Mouse (Mus musculus): ENCODE data around the gene Taf4. TPM values are rescaled to one million over a fixed set of nuclear protein-coding genes. Genes with fewer than 3 reads are reported as not detected.

Taf4 gene
- polyA plus RNA-seq, 1 experiment from 2014 or later = 5.2 TPM

DNA sequence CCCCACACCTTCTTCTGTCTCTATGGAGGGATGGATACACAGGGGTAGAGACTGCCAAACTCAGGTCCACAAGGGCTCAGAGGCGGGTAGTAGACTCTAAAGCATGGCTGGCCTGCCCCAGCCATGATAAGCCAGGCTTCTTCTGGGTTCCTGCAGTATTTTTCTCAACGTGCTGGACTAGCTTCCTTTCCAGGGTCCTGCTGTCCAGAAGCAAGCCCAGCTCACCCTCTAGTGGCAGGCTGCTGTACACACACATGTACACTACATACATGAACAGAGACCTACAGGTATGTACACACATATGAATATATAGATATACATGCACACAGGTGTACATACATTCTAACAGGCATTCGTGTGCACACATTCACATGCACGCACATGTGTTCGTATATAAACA is 103.7 kb downstream of the Taf4 start:
- Histone ChIP-seq H3K36me3 (ENCODE audit: control insufficient read depth, insufficient read depth, low read length) (no peaks in the 10 kb centered on the region), H3K27ac (ENCODE audit: low read depth) (no peak overlapping the region), H3K27me3 (replicated peaks; ENCODE audit: control insufficient read depth, insufficient read depth, low read length) (no peaks in the 10 kb centered on the region), H3K9ac (ENCODE audit: low read length) (no peak overlapping the region), H3K4me2 (ENCODE audit: low read length) (no peak overlapping the region), H3K4me1 (replicated peaks; ENCODE audit: control insufficient read depth, insufficient read depth, low read length) (no peaks in the 10 kb centered on the region), H3K4me3 (ENCODE audit: low read depth, low read length) (no peak overlapping the region), H3K9me3 (ENCODE audit: control insufficient read depth, low read length) (no peaks in the 10 kb centered on the region)
- DNase-seq (ENCODE audit: low spot score) (peak; percentile 65), ATAC-seq (replicated peaks; ENCODE audit: low FRiP score, low TSS enrichment, low read depth) (no peak)
- WGBS = 65% methylated on average over 5 of the region's 5 CpGs

DNA sequence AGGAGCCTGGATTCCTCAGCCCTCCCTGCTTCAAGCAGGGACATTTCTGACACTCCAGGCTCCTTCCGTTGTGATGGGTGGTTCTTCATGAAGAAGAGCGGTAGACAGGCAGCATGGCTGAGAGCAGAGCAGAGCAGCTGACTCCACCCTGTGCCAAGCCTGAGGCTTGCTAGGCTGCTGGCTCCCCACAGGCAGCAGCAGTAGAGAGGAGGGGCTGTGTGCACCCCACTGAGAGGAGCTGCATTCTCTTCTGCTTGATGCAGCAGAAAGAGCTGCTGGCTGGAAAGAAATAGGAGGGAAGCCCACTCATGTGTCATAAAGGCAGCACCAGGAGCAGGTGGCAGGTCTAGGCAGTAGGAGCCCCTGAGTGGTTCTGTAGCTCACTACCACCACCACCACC is 106.6 kb downstream of the Taf4 start:
- H3K36me3 ChIP-seq (ENCODE audit: control insufficient read depth, insufficient read depth, low read length) = no peaks in the 10 kb centered on the region
- no peak overlapping the region for H3K9ac ChIP-seq (ENCODE audit: low read length)
- H3K4me2 ChIP-seq (ENCODE audit: low read length) = no peak overlapping the region
- H3K27me3 ChIP-seq (replicated peaks; ENCODE audit: control insufficient read depth, insufficient read depth, low read length) = no peaks in the 10 kb centered on the region
- 14% methylated on average over 2 of the region's 2 CpGs for WGBS
- no peak overlapping the region for H3K27ac ChIP-seq (ENCODE audit: low read depth)
- H3K9me3 ChIP-seq (ENCODE audit: control insufficient read depth, low read length) = no peaks in the 10 kb centered on the region
- ATAC-seq (replicated peaks; ENCODE audit: low FRiP score, low TSS enrichment, low read depth) (no peak), DNase-seq (ENCODE audit: low spot score) (no peak)
- H3K4me1 ChIP-seq (replicated peaks; ENCODE audit: control insufficient read depth, insufficient read depth, low read length) = no peaks in the 10 kb centered on the region
- no peak overlapping the region for H3K4me3 ChIP-seq (ENCODE audit: low read depth, low read length)

DNA sequence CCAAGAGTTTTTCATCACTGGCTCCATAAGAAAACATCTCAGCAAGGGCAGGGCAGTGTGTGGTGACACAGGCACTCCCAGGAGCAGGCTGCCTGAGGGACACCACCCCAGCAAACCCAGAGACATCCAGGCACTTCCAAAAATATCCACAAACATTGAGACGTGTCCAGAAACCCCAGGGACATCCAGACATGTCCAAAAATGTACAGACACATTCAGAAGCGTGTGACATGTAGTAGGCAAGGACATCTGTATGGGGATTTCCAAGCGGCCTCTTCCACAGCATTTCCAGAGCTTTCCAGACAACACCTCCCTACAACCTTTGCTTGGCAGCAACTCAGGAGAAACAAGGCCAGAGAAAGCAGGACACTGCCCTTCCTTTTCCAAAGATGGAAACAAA is 108.8 kb downstream of the Taf4 start:
- no peak overlapping the region for H3K4me2 ChIP-seq (ENCODE audit: low read length)
- H3K4me1 ChIP-seq (replicated peaks; ENCODE audit: control insufficient read depth, insufficient read depth, low read length) = no peaks in the 10 kb centered on the region
- no peak overlapping the region for H3K27ac ChIP-seq (ENCODE audit: low read depth)
- no peak overlapping the region for H3K4me3 ChIP-seq (ENCODE audit: low read depth, low read length)
- ATAC-seq (replicated peaks; ENCODE audit: low FRiP score, low TSS enrichment, low read depth) = no peak
- H3K27me3 ChIP-seq (replicated peaks; ENCODE audit: control insufficient read depth, insufficient read depth, low read length) = no peaks in the 10 kb centered on the region
- no peaks in the 10 kb centered on the region for H3K36me3 ChIP-seq (ENCODE audit: control insufficient read depth, insufficient read depth, low read length)
- no peak for DNase-seq (ENCODE audit: low spot score)
- no peaks in the 10 kb centered on the region for H3K9me3 ChIP-seq (ENCODE audit: control insufficient read depth, low read length)
- WGBS = 79% methylated on average over 3 of the region's 3 CpGs
- H3K9ac ChIP-seq (ENCODE audit: low read length) = no peak overlapping the region

DNA sequence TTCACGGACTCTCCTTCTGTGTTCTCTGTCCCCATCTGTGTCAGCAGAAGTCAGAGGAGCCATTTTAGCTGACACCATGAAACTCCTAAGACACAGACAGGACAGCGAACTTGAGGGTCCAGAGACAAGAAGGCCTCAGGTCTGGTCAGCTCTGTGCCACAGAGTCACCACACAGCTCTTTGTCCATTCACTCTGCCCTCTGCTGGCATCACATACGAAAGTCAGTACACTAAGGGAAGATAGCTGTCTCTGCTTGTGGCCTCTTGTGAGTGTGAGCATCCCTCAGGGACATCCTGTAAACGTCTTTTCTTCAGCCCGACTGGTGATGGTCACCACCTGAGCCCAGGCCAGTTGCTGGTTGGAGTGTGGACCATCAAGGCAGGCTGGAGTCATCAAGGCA is 111.3 kb downstream of the Taf4 start:
- 68% methylated on average over 5 of the region's 5 CpGs for WGBS
- DNase-seq (ENCODE audit: low spot score) = no peak
- no peaks in the 10 kb centered on the region for H3K9me3 ChIP-seq (ENCODE audit: control insufficient read depth, low read length)

DNA sequence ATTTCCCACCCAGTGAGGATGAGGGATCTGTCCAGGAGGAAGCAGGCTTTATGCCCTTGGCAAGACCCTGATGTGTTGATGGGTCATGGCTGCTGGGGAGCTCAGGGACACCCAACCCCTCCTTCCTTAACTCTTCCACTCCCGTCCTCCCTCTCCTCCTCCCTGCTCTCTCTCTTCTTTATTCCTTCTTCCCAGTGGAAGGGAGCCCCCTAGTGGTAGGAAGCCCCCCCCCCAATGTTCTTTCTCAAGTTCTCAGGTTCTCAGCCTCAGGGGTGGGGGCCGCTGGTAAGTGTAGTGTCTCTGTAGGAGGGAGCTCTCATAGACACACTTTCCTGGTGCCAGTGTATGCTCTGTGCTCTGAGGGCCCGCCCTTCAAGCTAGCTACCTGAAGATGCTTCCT is 113.2 kb downstream of the Taf4 start:
- DNase-seq (ENCODE audit: low spot score) (no peak), ATAC-seq (replicated peaks; ENCODE audit: low FRiP score, low TSS enrichment, low read depth) (no peak)
- Histone ChIP-seq H3K27me3 (replicated peaks; ENCODE audit: control insufficient read depth, insufficient read depth, low read length) (no peaks in the 10 kb centered on the region), H3K4me2 (ENCODE audit: low read length) (no peak overlapping the region), H3K4me3 (ENCODE audit: low read depth, low read length) (no peak overlapping the region), H3K27ac (ENCODE audit: low read depth) (no peak overlapping the region), H3K4me1 (replicated peaks; ENCODE audit: control insufficient read depth, insufficient read depth, low read length) (no peaks in the 10 kb centered on the region), H3K9ac (ENCODE audit: low read length) (no peak overlapping the region), H3K36me3 (ENCODE audit: control insufficient read depth, insufficient read depth, low read length) (no peaks in the 10 kb centered on the region), H3K9me3 (ENCODE audit: control insufficient read depth, low read length) (no peaks in the 10 kb centered on the region)
- WGBS = 56% methylated on average over 3 of the region's 3 CpGs

More for the DNA sequence above, 111.3 kb downstream of the Taf4 start:
- Histone ChIP-seq H3K27ac (ENCODE audit: low read depth) (no peak overlapping the region), H3K4me3 (ENCODE audit: low read depth, low read length) (no peak overlapping the region), H3K27me3 (replicated peaks; ENCODE audit: control insufficient read depth, insufficient read depth, low read length) (no peaks in the 10 kb centered on the region), H3K4me2 (ENCODE audit: low read length) (no peak overlapping the region), H3K9ac (ENCODE audit: low read length) (no peak overlapping the region), H3K36me3 (ENCODE audit: control insufficient read depth, insufficient read depth, low read length) (no peaks in the 10 kb centered on the region), H3K4me1 (replicated peaks; ENCODE audit: control insufficient read depth, insufficient read depth, low read length) (no peaks in the 10 kb centered on the region)
- ATAC-seq (replicated peaks; ENCODE audit: low FRiP score, low TSS enrichment, low read depth) = no peak

DNA sequence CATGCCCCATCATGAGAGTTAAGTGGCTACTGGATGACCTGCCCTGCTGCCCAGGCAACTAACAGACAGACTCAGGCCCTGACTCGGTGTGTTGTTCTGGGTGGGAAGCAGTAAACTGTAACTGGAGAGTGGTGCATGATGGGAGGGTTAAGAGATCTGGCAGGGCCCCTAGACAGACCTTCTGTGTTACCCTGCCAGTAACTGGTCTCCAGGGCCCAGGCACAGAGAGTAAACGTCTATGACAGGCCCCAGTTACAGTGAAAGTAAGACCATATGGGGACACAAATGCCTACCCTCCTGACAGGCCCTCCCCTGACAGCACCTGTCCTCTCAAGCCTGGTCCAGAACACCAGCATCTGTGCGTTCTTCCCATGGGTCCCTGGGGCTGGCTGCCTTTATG is 113.8 kb downstream of the Taf4 start:
- no peaks in the 10 kb centered on the region for H3K9me3 ChIP-seq (ENCODE audit: control insufficient read depth, low read length)
- no peak overlapping the region for H3K9ac ChIP-seq (ENCODE audit: low read length)
- H3K4me3 ChIP-seq (ENCODE audit: low read depth, low read length) = no peak overlapping the region
- no peaks in the 10 kb centered on the region for H3K4me1 ChIP-seq (replicated peaks; ENCODE audit: control insufficient read depth, insufficient read depth, low read length)
- no peak overlapping the region for H3K27ac ChIP-seq (ENCODE audit: low read depth)
- H3K27me3 ChIP-seq (replicated peaks; ENCODE audit: control insufficient read depth, insufficient read depth, low read length) = no peaks in the 10 kb centered on the region
- no peak overlapping the region for H3K4me2 ChIP-seq (ENCODE audit: low read length)
- 63% methylated on average over 3 of the region's 3 CpGs for WGBS
- ATAC-seq (replicated peaks; ENCODE audit: low FRiP score, low TSS enrichment, low read depth) = no peak
- DNase-seq (ENCODE audit: low spot score) = no peak
- H3K36me3 ChIP-seq (ENCODE audit: control insufficient read depth, insufficient read depth, low read length) = no peaks in the 10 kb centered on the region

Other genes with a start within 250 kb of the Taf4 start
- 6.2 and 6.3 TPM in 2 replicates for gene Lsm14b, start 48.3 kb upstream of the Taf4 start, polyA plus RNA-seq (2014; fragmentation: Nextera tagmentation; extraction: Ambion mirVana)
- 612 and 735 TPM in 2 replicates for gene Psma7, start 65.8 kb upstream of the Taf4 start, polyA plus RNA-seq (2014; fragmentation: Nextera tagmentation; extraction: Ambion mirVana)
- gene Ss18l1, start 65.9 kb upstream of the Taf4 start, polyA plus RNA-seq (2014; fragmentation: Nextera tagmentation; extraction: Ambion mirVana) = 5.0 and 5.4 TPM in 2 replicates
- gene Mtg2, start 93.9 kb upstream of the Taf4 start, polyA plus RNA-seq (2014; fragmentation: Nextera tagmentation; extraction: Ambion mirVana) = 24.2 and 27.5 TPM in 2 replicates
- gene Hrh3, start 127.8 kb upstream of the Taf4 start, polyA plus RNA-seq (2014; fragmentation: Nextera tagmentation; extraction: Ambion mirVana) = 0.16 and 0.19 TPM in 2 replicates
- gene Osbpl2, start 142.7 kb upstream of the Taf4 start, polyA plus RNA-seq (2014; fragmentation: Nextera tagmentation; extraction: Ambion mirVana) = 31.2 and 31.4 TPM in 2 replicates
- 159 TPM in 2 replicates for gene Adrm1, start 194.8 kb upstream of the Taf4 start, polyA plus RNA-seq (2014; fragmentation: Nextera tagmentation; extraction: Ambion mirVana)
- 63.7 and 65.1 TPM in 2 replicates for gene Lama5, start 249.2 kb upstream of the Taf4 start, polyA plus RNA-seq (2014; fragmentation: Nextera tagmentation; extraction: Ambion mirVana)